ENCODE assay signal across 28 mouse cellular contexts in the genomic region with DNA sequence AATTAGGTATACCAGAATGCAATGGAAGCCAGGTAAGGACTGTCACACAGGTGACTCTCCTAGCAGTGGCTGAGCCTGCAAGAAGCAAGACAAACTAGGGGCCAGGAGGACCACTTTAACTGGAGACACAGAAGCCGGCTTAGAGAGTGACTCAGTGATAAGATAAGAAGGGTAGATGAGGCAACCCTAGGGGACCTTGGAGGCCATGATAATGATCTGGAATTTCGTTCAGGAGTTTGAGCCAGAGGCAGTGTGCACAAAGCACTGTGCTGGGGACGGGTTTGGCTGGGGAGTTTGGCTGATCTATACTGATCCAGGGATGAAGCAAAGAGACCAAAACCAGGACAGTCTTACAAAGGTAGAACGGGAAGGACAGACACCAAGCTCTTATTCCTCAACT. TPM values are rescaled to one million over a fixed set of nuclear protein-coding genes. Genes with fewer than 3 reads are reported as not detected.
DNase-seq lines count a peak whose midpoint lies in the region; ATAC-seq and TF ChIP-seq lines count a peak whose summit lies in the region.
"Had no signal": no experiment of that assay in that cellular context is flagged by ENCODE, and none has a peak within 500 bp of the region (broad histone marks: within the 10 kb centered on the region; RNA-seq: fewer than 3 reads in every experiment).

No protein-coding gene starts in this region.

- TF ChIP-seq POLR2A in liver, adult 2 months (IDR thresholded peaks at IDR 0.05; ENCODE audit: extremely low read depth, insufficient read depth, low read length): no peak

- WGBS in liver, adult 2 months: 61% methylated on average over 4 of the region's 4 CpGs
- WGBS in liver, postnatal 0 days (ENCODE audit: insufficient replicate concordance): 52% methylated on average over 4 of the region's 4 CpGs
- 56% methylated on average over 4 of the region's 4 CpGs for WGBS in intestine, embryonic 16.5 days

- peaks cover 8% of the 10 kb centered on the region for H3K4me1 ChIP-seq in liver, adult 2 months (ENCODE audit: control insufficient read depth, insufficient read depth, low read length)
- H3K4me1 ChIP-seq in liver, postnatal 0 days (ENCODE audit: insufficient read depth): peaks cover 11% of the 10 kb centered on the region; the same call in 1 of the 2 replicates
- H3K4me1 ChIP-seq in intestine, embryonic 16.5 days (ENCODE audit: control insufficient read depth, insufficient read depth, low read length): no peaks in the 10 kb centered on the region
- H3K4me1 ChIP-seq: embryonic facial prominence, embryonic 12.5 days; embryonic facial prominence, embryonic 15.5 days; forebrain, embryonic 12.5 days; forebrain, embryonic 15.5 days; heart, embryonic 12.5 days; hindbrain, embryonic 10.5 days; hindbrain, embryonic 13.5 days had no signal

- ATAC-seq in liver, postnatal 0 days: no peak
- ATAC-seq in intestine, embryonic 16.5 days: peak; percentile 67
- no peak for ATAC-seq in erythroid progenitor cell, adult 5-6 weeks (replicated peaks; ENCODE audit: low FRiP score, poor library complexity, severe bottlenecking)
- ATAC-seq: forebrain, embryonic 15.5 days; hindbrain, embryonic 16.5 days; Patski had no signal

- no peak for TF ChIP-seq CTCF in liver, adult 2 months (IDR thresholded peaks at IDR 0.05; ENCODE audit: low read depth, low read length)
- no peak for TF ChIP-seq CTCF in liver, postnatal 0 days (IDR thresholded peaks at IDR 0.05; ENCODE audit: low read depth)

- H3K9ac ChIP-seq in liver, adult 2 months (ENCODE audit: low read depth, low read length): no peak overlapping the region
- no peak overlapping the region for H3K9ac ChIP-seq in liver, postnatal 0 days (replicated peaks)
- no peak overlapping the region for H3K9ac ChIP-seq in intestine, embryonic 16.5 days (ENCODE audit: low read depth, low read length)
- H3K9ac ChIP-seq: embryonic facial prominence, embryonic 12.5 days; embryonic facial prominence, embryonic 15.5 days; forebrain, embryonic 12.5 days; forebrain, embryonic 15.5 days; heart, embryonic 12.5 days; heart, embryonic 15.5 days; hindbrain, embryonic 13.5 days had no signal

- no peak overlapping the region for H3K27ac ChIP-seq in liver, adult 2 months (replicated peaks; ENCODE audit: insufficient read depth, low read depth, low read length)
- H3K27ac ChIP-seq in liver, postnatal 0 days (ENCODE audit: low read depth): no peak overlapping the region
- H3K27ac ChIP-seq in intestine, embryonic 16.5 days (ENCODE audit: low read length): no peak overlapping the region
- H3K27ac ChIP-seq: embryonic facial prominence, embryonic 12.5 days; embryonic facial prominence, embryonic 15.5 days; forebrain, embryonic 12.5 days; forebrain, embryonic 15.5 days; heart, embryonic 15.5 days; hindbrain, embryonic 10.5 days; hindbrain, embryonic 13.5 days had no signal

- H3K36me3 ChIP-seq in liver, adult 2 months (ENCODE audit: control insufficient read depth, insufficient read depth, low read length): no peaks in the 10 kb centered on the region
- H3K36me3 ChIP-seq in liver, postnatal 0 days (replicated peaks; ENCODE audit: insufficient read depth, low read length): no peaks in the 10 kb centered on the region
- H3K36me3 ChIP-seq in intestine, embryonic 16.5 days (ENCODE audit: control insufficient read depth, insufficient read depth, low read length): no peaks in the 10 kb centered on the region
- H3K36me3 ChIP-seq: embryonic facial prominence, embryonic 12.5 days; embryonic facial prominence, embryonic 15.5 days; forebrain, embryonic 12.5 days; forebrain, embryonic 15.5 days; G1E; heart, embryonic 12.5 days; heart, embryonic 15.5 days; hindbrain, embryonic 10.5 days; hindbrain, embryonic 13.5 days had no signal

- peak; percentile 57 for DNase-seq in adrenal gland, adult 2 months
- no peak for DNase-seq in adrenal gland, adult 18-20 months (ENCODE audit: low spot score in 2 of 2)
- peak; percentile 16 for DNase-seq in liver, adult 2 months (ENCODE audit: extremely low read depth, low read depth, low spot score)
- no peak for DNase-seq in liver, postnatal 0 days
- no peak for DNase-seq in ovary, postnatal 14 days (ENCODE audit: low spot score)
- DNase-seq: B cell, adult 2 months; cerebellum, adult 11 months; cerebellum, adult 2 months; cerebellum, adult 9-11 months; cerebellum, postnatal 25 days; gastrocnemius, postnatal 25 days; heart, adult 18-20 months; heart, postnatal 10 days; heart, postnatal 36 days; kidney, adult 11 months had no signal

- H3K79me2 ChIP-seq in liver, adult 2 months (ENCODE audit: control insufficient read depth, insufficient read depth, low read length): no peaks in the 10 kb centered on the region

- TF ChIP-seq EP300 in liver, postnatal 0 days (IDR thresholded peaks at IDR 0.05; ENCODE audit: low read depth): no peak

- no peaks in the 10 kb centered on the region for H3K27me3 ChIP-seq in liver, adult 2 months (ENCODE audit: control insufficient read depth, insufficient read depth, low read length)
- H3K27me3 ChIP-seq in liver, postnatal 0 days (ENCODE audit: insufficient read depth, low read length): no peaks in the 10 kb centered on the region
- no peaks in the 10 kb centered on the region for H3K27me3 ChIP-seq in intestine, embryonic 16.5 days (replicated peaks; ENCODE audit: control insufficient read depth, insufficient read depth, low read length)
- H3K27me3 ChIP-seq: embryonic facial prominence, embryonic 12.5 days; embryonic facial prominence, embryonic 15.5 days; forebrain, embryonic 12.5 days; forebrain, embryonic 15.5 days; heart, embryonic 12.5 days; heart, embryonic 15.5 days; hindbrain, embryonic 13.5 days; Patski had no signal

- H3K4me2 ChIP-seq in liver, postnatal 0 days (ENCODE audit: low read depth, low read length): no peak overlapping the region
- no peak overlapping the region for H3K4me2 ChIP-seq in intestine, embryonic 16.5 days (ENCODE audit: low read depth, low read length)
- H3K4me2 ChIP-seq: embryonic facial prominence, embryonic 12.5 days; embryonic facial prominence, embryonic 15.5 days; forebrain, embryonic 12.5 days; forebrain, embryonic 15.5 days; heart, embryonic 12.5 days; heart, embryonic 15.5 days; hindbrain, embryonic 13.5 days had no signal

- no peak overlapping the region for H3K4me3 ChIP-seq in liver, adult 2 months (ENCODE audit: insufficient read depth, low read depth, low read length)
- H3K4me3 ChIP-seq in liver, postnatal 0 days (ENCODE audit: low read depth, low read length): no peak overlapping the region
- no peak overlapping the region for H3K4me3 ChIP-seq in intestine, embryonic 16.5 days (ENCODE audit: low read length)
- H3K4me3 ChIP-seq: embryonic facial prominence, embryonic 12.5 days; embryonic facial prominence, embryonic 15.5 days; forebrain, embryonic 12.5 days; forebrain, embryonic 15.5 days; heart, embryonic 12.5 days; heart, embryonic 15.5 days; hindbrain, embryonic 10.5 days; hindbrain, embryonic 13.5 days had no signal

- H3K9me3 ChIP-seq in liver, postnatal 0 days (ENCODE audit: low read length): no peaks in the 10 kb centered on the region
- no peaks in the 10 kb centered on the region for H3K9me3 ChIP-seq in intestine, embryonic 16.5 days (ENCODE audit: control insufficient read depth, low read length)
- H3K9me3 ChIP-seq: embryonic facial prominence, embryonic 12.5 days; embryonic facial prominence, embryonic 15.5 days; forebrain, embryonic 12.5 days; forebrain, embryonic 15.5 days; G1E; heart, embryonic 15.5 days; hindbrain, embryonic 10.5 days; hindbrain, embryonic 13.5 days had no signal

RNA-seq across cellular contexts. Expression of a gene that starts 24.1 kb away (rescaled TPM):
- total RNA-seq in adrenal gland, adult 2 months (2021): 10 to 100 TPM; 12.5 to 21.3 TPM
- polyA plus RNA-seq in adrenal gland, adult 2 months (2012; rRNA removed): 24.7 and 29.6 TPM in 2 replicates
- 10 to 100 TPM; 15.9 to 20.5 TPM for total RNA-seq in adrenal gland, adult 18-20 months (2021)
- total RNA-seq in liver, adult 2 months (2014; rRNA removed): 3.1 and 4.0 TPM in 2 replicates
- polyA plus RNA-seq in liver, adult 2 months (2012; rRNA removed): 4.7 and 4.9 TPM in 2 replicates
- polyA plus RNA-seq in liver, postnatal 0 days (2015; fragmentation: Nextera tagmentation; extraction: Ambion mirVana): 0.94 and 0.99 TPM in 2 replicates
- polyA plus RNA-seq in intestine, embryonic 16.5 days (2015; fragmentation: Nextera tagmentation; extraction: Ambion mirVana): 5.7 and 6.1 TPM in 2 replicates
- total RNA-seq in erythroid progenitor cell, adult 5-6 weeks (2015; ENCODE audit: low replicate concordance): 6.1 and 10.1 TPM in 2 replicates
- 8.9 and 11.6 TPM in 2 replicates for total RNA-seq in erythroid progenitor cell, adult 5-6 weeks (2017; ENCODE audit: low replicate concordance)

Comparison
In these comparisons a context has a peak if more than half of its experiments do, and no peak if none do; other contexts are left out.
1. DNase-seq: peak in adrenal gland, adult 2 months (single experiment) and liver, adult 2 months (single experiment); none in adrenal gland, adult 18-20 months (0 of 2), liver, postnatal 0 days (single experiment) and ovary, postnatal 14 days (single experiment).